Mouse (Mus musculus): ENCODE data around the gene Slc4a3. TPM values are rescaled to one million over a fixed set of nuclear protein-coding genes. Genes with fewer than 3 reads are reported as not detected.

Gene Slc4a3
- polyA plus RNA-seq, 1 experiment = 8.0 TPM

- H3K4me3 ChIP-seq (replicated peaks; ENCODE audit: control insufficient read depth, low read depth, low read length) = no peak overlapping the region
- no peak for TF ChIP-seq CTCF (IDR thresholded peaks at IDR 0.05; ENCODE audit: control insufficient read depth, insufficient read depth, low read length)
- no peak for TF ChIP-seq POLR2A (IDR thresholded peaks at IDR 0.05; ENCODE audit: borderline replicate concordance, control insufficient read depth, low read depth, low read length)
- 81% methylated on average over 15 of the region's 15 CpGs for WGBS
- no peak overlapping the region for H3K27ac ChIP-seq (ENCODE audit: control insufficient read depth, insufficient read depth, low read depth, low read length, poor library complexity)
- H3K4me1 ChIP-seq (ENCODE audit: control insufficient read depth, insufficient read depth, low read length) = no peaks in the 10 kb centered on the region
Measured at GRCm38 (mm10) chr1:75516703-75517380, 29.2 kb upstream of the Slc4a3 start.

GRCm38 (mm10) chr1:75517984-75518383 is 28.1 kb upstream of the Slc4a3 start:
- Histone ChIP-seq H3K4me1 (ENCODE audit: control insufficient read depth, insufficient read depth, low read length) (no peaks in the 10 kb centered on the region), H3K27ac (ENCODE audit: control insufficient read depth, insufficient read depth, low read depth, low read length, poor library complexity) (no peak overlapping the region), H3K4me3 (replicated peaks; ENCODE audit: control insufficient read depth, low read depth, low read length) (no peak overlapping the region)
- WGBS = 90% methylated on average over 4 of the region's 4 CpGs
- TF ChIP-seq POLR2A (IDR thresholded peaks at IDR 0.05; ENCODE audit: borderline replicate concordance, control insufficient read depth, low read depth, low read length) = no peak
- TF ChIP-seq CTCF (IDR thresholded peaks at IDR 0.05; ENCODE audit: control insufficient read depth, insufficient read depth, low read length) = no peak

GRCm38 (mm10) chr1:75518427-75518826 is 27.6 kb upstream of the Slc4a3 start:
- TF ChIP-seq POLR2A (IDR thresholded peaks at IDR 0.05; ENCODE audit: borderline replicate concordance, control insufficient read depth, low read depth, low read length) (no peak), CTCF (IDR thresholded peaks at IDR 0.05; ENCODE audit: control insufficient read depth, insufficient read depth, low read length) (no peak)
- Histone ChIP-seq H3K27ac (ENCODE audit: control insufficient read depth, insufficient read depth, low read depth, low read length, poor library complexity) (no peak overlapping the region), H3K4me1 (ENCODE audit: control insufficient read depth, insufficient read depth, low read length) (no peaks in the 10 kb centered on the region), H3K4me3 (replicated peaks; ENCODE audit: control insufficient read depth, low read depth, low read length) (no peak overlapping the region)
- WGBS = 80% methylated on average over 4 of the region's 4 CpGs

GRCm38 (mm10) chr1:75519576-75519975 is 26.5 kb upstream of the Slc4a3 start:
- 83% methylated on average over 5 of the region's 5 CpGs for WGBS
- no peaks in the 10 kb centered on the region for H3K4me1 ChIP-seq (ENCODE audit: control insufficient read depth, insufficient read depth, low read length)
- H3K4me3 ChIP-seq (replicated peaks; ENCODE audit: control insufficient read depth, low read depth, low read length) = no peak overlapping the region
- H3K27ac ChIP-seq (ENCODE audit: control insufficient read depth, insufficient read depth, low read depth, low read length, poor library complexity) = no peak overlapping the region
- no peak for TF ChIP-seq CTCF (IDR thresholded peaks at IDR 0.05; ENCODE audit: control insufficient read depth, insufficient read depth, low read length)
- TF ChIP-seq POLR2A (IDR thresholded peaks at IDR 0.05; ENCODE audit: borderline replicate concordance, control insufficient read depth, low read depth, low read length) = no peak

- Histone ChIP-seq H3K4me3 (replicated peaks; ENCODE audit: control insufficient read depth, low read depth, low read length) (peak within 1 kb of the TSS; percentile 81), H3K27ac (ENCODE audit: control insufficient read depth, insufficient read depth, low read depth, low read length, poor library complexity) (peak within 1 kb of the TSS; percentile 81), H3K4me1 (ENCODE audit: control insufficient read depth, insufficient read depth, low read length) (0 out of 2 replicates have a peak, but pooled peaks cover 1% of the 10 kb centered on the region)
- WGBS = under 1% methylated on average over 46 of the region's 46 CpGs
- TF ChIP-seq POLR2A (IDR thresholded peaks at IDR 0.05; ENCODE audit: borderline replicate concordance, control insufficient read depth, low read depth, low read length) (peak; percentile 71), CTCF (IDR thresholded peaks at IDR 0.05; ENCODE audit: control insufficient read depth, insufficient read depth, low read length) (no peak)
Measured at GRCm38 (mm10) chr1:75521321-75522031, 24.6 kb upstream of the Slc4a3 start, which contains the start of gene Stk11ip. TSS of gene Stk11ip (plus strand) at chr1:75521529.

GRCm38 (mm10) chr1:75524679-75525078 is 21.4 kb upstream of the Slc4a3 start:
- 54% methylated on average over 7 of the region's 7 CpGs for WGBS
- TF ChIP-seq CTCF (IDR thresholded peaks at IDR 0.05; ENCODE audit: control insufficient read depth, insufficient read depth, low read length) = no peak
- TF ChIP-seq POLR2A (IDR thresholded peaks at IDR 0.05; ENCODE audit: borderline replicate concordance, control insufficient read depth, low read depth, low read length) = no peak
- no peak overlapping the region for H3K4me3 ChIP-seq (replicated peaks; ENCODE audit: control insufficient read depth, low read depth, low read length)
- no peak overlapping the region for H3K27ac ChIP-seq (ENCODE audit: control insufficient read depth, insufficient read depth, low read depth, low read length, poor library complexity)
- 0 out of 2 replicates have a peak, but pooled peaks cover 1% of the 10 kb centered on the region for H3K4me1 ChIP-seq (ENCODE audit: control insufficient read depth, insufficient read depth, low read length)

GRCm38 (mm10) chr1:75530546-75530945 is 15.5 kb upstream of the Slc4a3 start:
- H3K27ac ChIP-seq (ENCODE audit: control insufficient read depth, insufficient read depth, low read depth, low read length, poor library complexity) = no peak overlapping the region
- H3K4me3 ChIP-seq (replicated peaks; ENCODE audit: control insufficient read depth, low read depth, low read length) = no peak overlapping the region
- no peaks in the 10 kb centered on the region for H3K4me1 ChIP-seq (ENCODE audit: control insufficient read depth, insufficient read depth, low read length)
- 81% methylated on average over 4 of the region's 4 CpGs for WGBS
- no peak for TF ChIP-seq POLR2A (IDR thresholded peaks at IDR 0.05; ENCODE audit: borderline replicate concordance, control insufficient read depth, low read depth, low read length)
- TF ChIP-seq CTCF (IDR thresholded peaks at IDR 0.05; ENCODE audit: control insufficient read depth, insufficient read depth, low read length) = no peak

All from bone marrow, adult 2 months (tissue).